Mouse (Mus musculus) cerebellum, adult 2 months (tissue): ENCODE results near the gene Gstz1.
"Not testable (repeated sequence)": the region's sequence is repeated elsewhere in the genome, so short reads cannot be mapped to it uniquely, and the experiment has no call there.

Source experiments
- CTCF ChIP-seq: fragments of 200-500 bp; IDR thresholded peaks from 2 replicates; pipeline ENCODE4 v1.5.1; 2011; ENCODE audit warnings: low read depth, mild to moderate bottlenecking, control low read depth, low read length, moderate library complexity, borderline replicate concordance; ENCODE audit not compliant: insufficient read depth
- POLR2A ChIP-seq: fragments of 200-500 bp; IDR thresholded peaks from 2 replicates; pipeline ENCODE4 v1.6.1; 2011; ENCODE audit warnings: low read length, control low read depth, borderline replicate concordance; ENCODE audit not compliant: insufficient read depth

DNA sequence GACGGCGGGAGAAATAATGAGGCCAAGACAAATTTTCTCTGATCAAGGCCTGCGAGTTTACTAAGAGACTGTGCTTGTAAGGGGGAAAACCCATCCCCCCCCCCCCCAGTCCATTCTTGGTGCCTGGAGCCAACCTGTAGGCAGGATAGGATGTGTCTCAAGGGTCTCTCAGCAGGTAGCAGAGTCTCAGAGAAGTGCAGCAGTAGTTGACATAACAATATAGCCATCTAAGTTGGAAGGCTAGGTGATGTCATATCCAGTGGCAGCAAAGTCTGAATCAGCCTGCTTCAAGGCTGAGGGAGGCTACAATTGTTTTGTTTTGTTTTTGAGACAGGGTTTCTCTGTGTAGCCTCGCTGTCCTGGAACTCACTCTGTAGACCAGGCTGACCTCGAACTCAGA is 58.8 kb downstream of the Gstz1 start:
- not testable (repeated sequence) for TF ChIP-seq CTCF, POLR2A
